Mouse (Mus musculus): ENCODE results near the gene Slc12a6. TPM values are rescaled to one million over a fixed set of nuclear protein-coding genes. Genes with fewer than 3 reads are reported as not detected.
"Not testable (repeated sequence)": the region's sequence is repeated elsewhere in the genome, so short reads cannot be mapped to it uniquely, and the experiment has no call there.

The Slc12a6 gene
- total RNA-seq, 2 experiments from 2014 or later, result 42.4 to 52.8 TPM

GRCm38 (mm10) chr2:112261748-112262653 lies 3.6 kb upstream of the Slc12a6 start, which contains the start of gene Nop10:
TSS of gene Nop10 (plus strand) at chr2:112261926.
- peak; percentile 76 for ATAC-seq (replicated peaks; ENCODE audit: low FRiP score, poor library complexity, severe bottlenecking)

DNA sequence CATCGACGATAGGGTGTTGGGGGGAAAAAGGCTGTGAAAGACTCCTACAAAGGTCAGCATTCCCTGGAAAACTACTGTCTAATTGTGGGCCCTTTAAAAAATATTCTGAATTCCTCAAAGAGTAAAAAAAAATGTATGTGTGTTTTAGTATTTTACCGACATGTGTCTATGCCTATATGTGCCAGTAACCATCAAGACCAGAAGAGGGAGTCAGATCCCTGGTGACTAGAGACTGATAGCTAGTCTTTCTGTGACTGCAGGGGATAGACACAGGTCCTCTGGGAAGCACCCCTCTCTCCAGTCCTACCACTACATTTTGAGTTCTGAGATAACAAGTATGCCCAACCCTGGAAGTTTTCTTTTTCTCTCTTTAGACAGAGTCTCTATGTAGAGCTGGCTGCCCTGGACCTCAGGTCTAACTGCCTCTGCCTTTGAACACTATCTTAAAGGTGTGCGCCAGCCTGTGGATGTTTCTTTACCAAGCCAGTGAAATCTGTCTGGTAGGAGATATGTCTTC lies 2.8 kb upstream of the Slc12a6 start:
- ATAC-seq (replicated peaks; ENCODE audit: low FRiP score, poor library complexity, severe bottlenecking), result no peak

- ATAC-seq (replicated peaks; ENCODE audit: low FRiP score, poor library complexity, severe bottlenecking), result no peak
Measured at GRCm38 (mm10) chr2:112264364-112264763, 1.3 kb upstream of the Slc12a6 start.

GRCm38 (mm10) chr2:112266242-112266592 lies 592 bp downstream of the Slc12a6 start, which contains the start of gene Gm21985:
TSS of gene Gm21985 (plus strand) at chr2:112266314.
- ATAC-seq (replicated peaks; ENCODE audit: low FRiP score, poor library complexity, severe bottlenecking), result peak; percentile 61

DNA sequence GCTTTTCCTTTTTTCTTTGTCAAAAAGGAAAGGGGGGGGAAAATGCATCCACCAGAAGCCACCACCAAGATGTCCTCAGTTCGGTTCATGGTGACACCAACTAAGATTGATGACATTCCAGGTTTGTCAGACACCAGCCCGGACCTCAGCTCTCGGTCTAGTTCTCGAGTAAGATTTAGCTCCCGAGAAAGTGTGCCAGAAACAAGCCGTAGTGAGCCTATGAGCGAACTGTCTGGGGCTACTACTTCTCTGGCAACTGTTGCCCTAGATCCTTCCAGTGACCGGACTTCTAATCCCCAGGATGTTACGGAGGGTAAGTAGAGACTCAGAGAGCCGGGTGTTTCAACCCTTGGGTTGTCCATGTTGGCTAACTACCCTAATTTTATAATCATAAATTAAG lies 1.2 kb downstream of the Slc12a6 start:
- peak; percentile 11 for ATAC-seq (replicated peaks; ENCODE audit: low FRiP score, poor library complexity, severe bottlenecking)

DNA sequence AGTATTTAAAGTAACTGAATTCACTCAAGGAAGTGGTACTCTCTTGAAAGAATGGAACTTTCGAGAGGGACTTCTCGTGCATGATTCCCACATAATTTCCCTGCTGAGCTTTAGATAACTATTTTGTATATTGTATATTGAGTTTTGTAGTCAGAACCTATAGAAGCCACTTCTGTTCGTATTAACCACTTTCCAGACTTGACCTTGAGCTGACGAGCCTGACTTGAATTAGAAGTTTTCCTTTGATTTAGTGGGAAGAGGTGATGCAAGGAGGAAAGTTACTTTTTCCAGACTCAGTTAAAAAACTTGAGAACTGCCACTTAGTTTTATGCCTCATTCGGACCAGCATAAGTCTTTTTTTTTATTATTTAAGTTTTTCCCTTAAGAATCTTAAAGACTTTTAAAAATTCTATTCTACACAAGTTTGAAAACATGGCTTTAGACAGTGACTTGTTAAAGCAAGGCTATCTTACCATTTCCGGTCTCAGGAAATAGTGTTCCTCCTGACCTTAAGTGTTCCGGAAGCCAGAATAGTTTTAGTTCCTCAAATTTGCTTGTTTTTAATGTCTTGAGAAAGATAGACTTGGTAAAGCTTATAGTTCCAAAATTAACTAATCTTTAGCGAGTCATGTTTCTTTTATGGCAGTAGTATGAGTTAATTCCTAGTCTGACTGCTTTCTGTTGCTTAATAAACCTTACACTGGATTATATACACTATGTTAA lies 2.1 kb downstream of the Slc12a6 start:
- no peak for ATAC-seq (replicated peaks; ENCODE audit: low FRiP score, poor library complexity, severe bottlenecking)

GRCm38 (mm10) chr2:112270011-112270410 lies 4.4 kb downstream of the Slc12a6 start:
- ATAC-seq (replicated peaks; ENCODE audit: low FRiP score, poor library complexity, severe bottlenecking), result no peak

DNA sequence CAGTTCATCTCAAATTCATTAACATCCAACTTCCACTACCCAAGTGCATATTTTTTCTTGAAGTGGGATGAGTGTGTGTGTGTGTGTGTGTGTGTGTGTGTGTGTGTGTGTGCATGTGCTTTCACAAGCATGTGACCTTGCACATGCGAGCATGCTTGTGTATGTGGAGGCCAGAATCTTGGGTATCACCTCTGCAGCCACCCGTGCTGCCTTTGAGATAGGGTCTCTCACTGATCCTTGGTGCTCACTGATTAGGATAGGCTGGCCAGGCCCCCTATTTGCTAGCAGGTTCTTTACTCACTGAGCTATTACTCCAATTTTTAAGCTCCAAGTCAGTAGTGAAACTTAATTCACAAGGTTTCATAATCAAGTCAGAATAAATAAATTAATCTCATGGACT lies 7.3 kb downstream of the Slc12a6 start:
- 0 out of 2 replicates have a peak, but pooled peaks have one; percentile 47 for ATAC-seq (replicated peaks; ENCODE audit: low FRiP score, poor library complexity, severe bottlenecking)

DNA sequence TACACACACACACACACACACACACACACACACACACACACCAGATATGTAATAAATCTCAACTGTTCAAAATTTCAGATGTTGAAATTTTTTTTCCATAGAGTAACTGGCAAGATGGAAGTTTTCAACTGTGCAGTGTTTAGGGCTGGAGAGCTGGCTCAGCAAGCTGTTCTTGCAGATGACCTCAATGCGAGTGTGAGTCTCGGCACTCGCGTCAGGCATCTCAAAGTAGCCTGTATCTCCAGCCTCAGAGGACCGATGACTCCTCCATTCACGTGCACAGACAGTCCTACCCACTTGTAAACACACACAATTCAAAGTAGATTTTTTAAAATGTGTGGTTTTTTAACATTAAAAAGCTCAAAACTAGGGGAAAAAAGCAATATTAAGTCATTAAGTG lies 7.8 kb downstream of the Slc12a6 start:
- ATAC-seq (replicated peaks; ENCODE audit: low FRiP score, poor library complexity, severe bottlenecking), result no peak

- no peak for ATAC-seq (replicated peaks; ENCODE audit: low FRiP score, poor library complexity, severe bottlenecking)
Measured at GRCm38 (mm10) chr2:112276870-112277269, 11.2 kb downstream of the Slc12a6 start.

DNA sequence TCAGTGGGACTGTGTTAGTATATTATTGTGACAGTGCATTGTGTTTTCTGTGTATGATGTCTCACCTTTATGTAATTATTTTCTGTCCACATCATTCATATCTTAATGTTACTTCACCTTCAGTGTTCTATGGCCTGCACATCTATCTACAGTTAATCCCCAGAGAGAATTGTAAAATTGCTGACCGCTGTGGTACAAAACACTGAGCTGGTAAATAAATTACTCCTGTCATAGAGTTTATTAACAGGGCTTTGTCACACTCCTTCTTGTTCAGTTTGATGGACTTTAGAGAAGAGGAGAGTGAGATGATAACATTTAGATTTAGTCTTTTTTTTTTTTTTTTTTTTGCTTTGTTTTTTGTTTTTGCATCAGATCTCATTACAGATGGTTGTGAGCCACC lies 17.2 kb downstream of the Slc12a6 start:
- no peak for ATAC-seq (replicated peaks; ENCODE audit: low FRiP score, poor library complexity, severe bottlenecking)

GRCm38 (mm10) chr2:112284363-112285030 lies 18.9 kb downstream of the Slc12a6 start:
- peak; percentile 91 for ATAC-seq (replicated peaks; ENCODE audit: low FRiP score, poor library complexity, severe bottlenecking)

GRCm38 (mm10) chr2:112285031-112285390 lies 19.4 kb downstream of the Slc12a6 start:
- no peak for ATAC-seq (replicated peaks; ENCODE audit: low FRiP score, poor library complexity, severe bottlenecking)

GRCm38 (mm10) chr2:112286062-112286461 lies 20.4 kb downstream of the Slc12a6 start:
- ATAC-seq (replicated peaks; ENCODE audit: low FRiP score, poor library complexity, severe bottlenecking), result not testable (repeated sequence)

DNA sequence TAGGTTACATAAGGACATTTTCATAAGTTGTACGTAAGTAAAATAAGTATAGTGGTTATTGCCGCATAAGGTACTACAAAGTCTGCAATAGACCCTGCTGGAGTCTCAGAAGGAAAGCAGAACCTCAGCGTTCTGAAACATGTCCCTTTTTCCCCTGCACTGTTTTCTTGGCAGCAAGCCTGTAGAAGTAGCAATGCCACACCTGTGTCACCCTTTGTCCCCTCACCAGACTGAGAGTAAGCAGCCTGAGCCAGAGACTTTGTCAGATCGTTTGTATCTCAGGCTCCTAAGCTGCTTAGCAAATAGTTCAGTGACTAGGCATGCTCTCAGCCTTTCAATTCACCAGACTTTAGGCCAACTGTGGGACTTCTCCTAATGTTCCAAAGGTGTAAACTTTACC lies 21.4 kb downstream of the Slc12a6 start:
- no peak for ATAC-seq (replicated peaks; ENCODE audit: low FRiP score, poor library complexity, severe bottlenecking)

- no peak for ATAC-seq (replicated peaks; ENCODE audit: low FRiP score, poor library complexity, severe bottlenecking)
Measured at GRCm38 (mm10) chr2:112289507-112289906, 23.9 kb downstream of the Slc12a6 start.

GRCm38 (mm10) chr2:112292823-112293222 lies 27.2 kb downstream of the Slc12a6 start:
- ATAC-seq (replicated peaks; ENCODE audit: low FRiP score, poor library complexity, severe bottlenecking), result no peak

DNA sequence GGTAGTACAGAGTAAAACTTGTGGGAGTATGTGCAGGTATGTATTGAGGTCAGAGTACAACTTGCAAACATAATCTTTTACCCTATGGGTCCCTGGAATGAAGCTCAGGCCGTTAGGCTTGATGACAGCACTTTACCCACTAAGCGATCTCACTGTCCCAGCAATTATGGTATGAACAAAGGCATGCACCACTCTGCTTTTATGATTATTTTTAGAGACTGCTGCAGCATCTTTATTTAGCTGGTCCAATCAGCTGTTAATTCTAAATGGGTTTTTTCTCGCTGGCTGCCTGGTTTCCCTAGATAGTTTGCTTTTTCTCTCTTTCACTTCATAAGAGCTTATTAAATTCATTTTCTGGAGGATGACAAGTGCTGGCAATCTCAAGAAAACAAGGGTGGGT lies 30.6 kb downstream of the Slc12a6 start:
- no peak for ATAC-seq (replicated peaks; ENCODE audit: low FRiP score, poor library complexity, severe bottlenecking)

DNA sequence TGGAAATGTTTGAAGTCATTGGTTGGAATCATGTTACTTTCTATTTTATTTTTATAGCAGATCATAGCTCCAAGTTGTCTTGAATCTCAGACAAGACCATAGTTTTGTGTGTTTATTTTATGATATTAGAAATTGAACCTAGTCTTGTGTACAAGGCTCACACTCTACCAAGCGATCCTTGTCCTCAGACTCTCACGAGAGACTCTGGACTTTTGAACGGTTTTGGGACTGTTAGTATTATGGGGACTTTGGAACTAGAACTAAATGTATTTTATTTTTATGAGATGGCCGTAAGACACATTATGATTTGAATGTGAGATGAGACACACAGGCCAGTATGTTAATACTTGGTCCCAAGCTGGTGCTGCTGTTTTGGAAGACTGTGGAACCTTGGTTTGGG lies 32.6 kb downstream of the Slc12a6 start:
- ATAC-seq (replicated peaks; ENCODE audit: low FRiP score, poor library complexity, severe bottlenecking), result no peak

DNA sequence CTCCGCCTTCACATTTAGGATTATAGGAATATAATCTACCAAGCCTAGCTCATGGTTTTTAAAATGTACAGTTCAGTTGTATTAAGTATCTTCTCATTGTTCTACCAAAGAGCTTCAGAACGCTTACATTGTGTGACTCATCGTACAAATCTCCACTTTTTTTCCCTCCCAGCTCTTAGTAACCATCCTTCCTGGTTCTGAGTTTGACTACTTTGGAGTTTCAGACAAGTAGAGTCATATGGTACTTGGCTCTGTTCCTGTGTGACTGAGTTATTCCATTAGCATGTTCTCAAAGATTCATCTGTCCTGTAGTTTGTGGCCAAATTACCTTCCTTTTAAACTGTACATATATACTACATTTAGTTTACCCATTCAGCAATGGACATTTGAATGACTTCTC lies 43.0 kb downstream of the Slc12a6 start:
- no peak for ATAC-seq (replicated peaks; ENCODE audit: low FRiP score, poor library complexity, severe bottlenecking)
